Mouse (Mus musculus) intestine, embryonic 14.5 days (tissue): ENCODE measurements around the gene Ceacam1. TPM values are rescaled to one million over a fixed set of nuclear protein-coding genes. Genes with fewer than 3 reads are reported as not detected.
A peak's percentile ranks its signal among the peaks of the same experiment; 100 is the strongest.
"Not testable (repeated sequence)": the region's sequence is repeated elsewhere in the genome, so short reads cannot be mapped to it uniquely, and the experiment has no call there.

Source experiments
- ATAC-seq: fragments of 200-750 bp; cut with Nextera tagmentation; replicated peaks from 2 replicates; pipeline ENCODE4 v1.8.0; 2017; ENCODE audit warnings: low read depth, moderate number of reproducible peaks, moderate TSS enrichment, moderate library complexity; ENCODE audit not compliant: low FRiP score, low TSS enrichment
- DNase-seq: peaks from one replicate; pipeline ENCODE4 v3.0.0-alpha.2; 2018; ENCODE audit warnings: low spot score
- H3K27ac ChIP-seq: fragments of 300-500 bp; sonication (generic); 2 replicates; pipeline ENCODE4 v1.5.1; 2014; ENCODE audit warnings: low read depth, mild to moderate bottlenecking, control low read depth
- H3K27me3 ChIP-seq: fragments of 300-500 bp; sonication (generic); replicated peaks from 2 replicates; pipeline ENCODE4 v1.6.1; 2014; ENCODE audit warnings: low read length, control low read depth; ENCODE audit not compliant: control insufficient read depth, insufficient read depth
- H3K36me3 ChIP-seq: fragments of 300-500 bp; sonication (generic); 2 replicates; pipeline ENCODE4 v1.6.1; 2014; ENCODE audit warnings: low read length, control low read depth; ENCODE audit not compliant: control insufficient read depth, insufficient read depth
- H3K4me1 ChIP-seq: fragments of 300-500 bp; sonication (generic); replicated peaks from 2 replicates; pipeline ENCODE4 v1.6.1; 2014; ENCODE audit warnings: low read length, control low read depth, mixed read lengths; ENCODE audit not compliant: control insufficient read depth, insufficient read depth
- H3K4me2 ChIP-seq: fragments of 300-500 bp; sonication (generic); 2 replicates; pipeline ENCODE4 v1.6.1; 2014; ENCODE audit warnings: low read length
- H3K4me3 ChIP-seq: fragments of 300-500 bp; sonication (generic); 2 replicates; pipeline ENCODE4 v1.5.1; 2014; ENCODE audit warnings: low read depth, low read length, control low read depth, mixed read lengths
- H3K9ac ChIP-seq: fragments of 300-500 bp; sonication (generic); 2 replicates; pipeline ENCODE4 v1.6.1; 2014; ENCODE audit warnings: mild to moderate bottlenecking, low read length
- H3K9me3 ChIP-seq: fragments of 300-500 bp; sonication (generic); 2 replicates; pipeline ENCODE4 v1.6.1; 2016; ENCODE audit warnings: low read length, control low read depth; ENCODE audit not compliant: control insufficient read depth
- WGBS: fragments of 180-500 bp; shearing (Covaris S2); extraction: QIAGEN DNeasy Blood & Tissue Kit; methylation state at CpG from one replicate; pipeline ENCODE4 v1.1.7; 2014; 5-methylcytosine and 5-hydroxymethylcytosine counted together
- polyA plus RNA-seq: library from polyadenylated mRNA; unstranded; fragments of >200 nt; fragmentation: Nextera tagmentation; extraction: Ambion mirVana; gene quantifications from 2 replicates; pipeline ENCODE4 v1.2.1, GENCODE M21; 2014

Ceacam1 gene
- polyA plus RNA-seq, 1 experiment from 2014 or later: 12.0 TPM

DNA sequence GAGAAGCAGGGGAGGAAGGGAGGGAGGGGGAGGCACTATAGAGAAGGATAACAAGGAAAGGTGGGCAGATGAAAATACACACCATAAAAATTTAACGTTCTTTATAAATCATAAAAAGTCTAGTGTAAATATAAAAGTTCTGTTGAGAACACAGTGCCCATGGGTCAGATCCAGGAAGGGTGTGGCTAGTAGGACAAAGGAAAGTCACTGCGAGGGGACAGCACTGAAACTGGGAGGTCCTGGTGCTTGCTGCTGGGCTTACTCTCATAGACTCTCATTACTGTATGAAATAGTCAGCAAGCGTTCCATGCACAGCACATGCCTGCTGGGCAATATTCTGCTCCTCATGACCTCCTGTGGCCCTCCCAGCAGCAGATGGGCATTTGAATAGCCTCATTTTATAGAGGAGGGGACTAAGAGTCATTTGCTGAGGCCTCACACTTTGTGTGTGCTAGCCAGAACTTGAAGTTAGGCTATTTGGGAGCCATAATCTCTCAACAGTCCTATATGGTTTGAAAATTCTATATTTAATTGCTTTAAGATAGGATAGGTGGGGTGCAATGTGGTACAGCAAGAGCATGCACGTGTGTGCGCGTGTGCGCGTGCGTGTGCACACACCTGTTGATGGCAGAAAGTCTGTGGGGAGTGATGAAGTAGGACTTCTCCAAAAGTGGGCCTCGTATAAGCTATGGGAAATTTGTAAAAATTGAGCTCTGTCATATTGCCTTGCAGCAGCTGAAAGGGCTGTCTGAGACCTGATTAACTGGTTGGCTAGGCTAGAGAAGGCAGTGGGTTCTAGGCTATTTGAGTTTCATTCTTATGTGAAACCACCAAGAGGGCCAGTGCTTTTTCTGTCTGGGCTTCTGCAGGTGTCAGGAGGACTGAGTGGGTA is 42.5 kb downstream of the Ceacam1 start:
- Histone ChIP-seq H3K4me2 (no peak overlapping the region), H3K27me3 (no peaks in the 10 kb centered on the region), H3K27ac (no peak overlapping the region), H3K4me3 (no peak overlapping the region), H3K9ac (no peak overlapping the region), H3K36me3 (no peaks in the 10 kb centered on the region), H3K4me1 (peaks cover 10% of the 10 kb centered on the region), H3K9me3 (no peaks in the 10 kb centered on the region)
- DNase-seq (no peak), ATAC-seq (no peak)
- WGBS: 85% methylated on average over 10 of the region's 10 CpGs

DNA sequence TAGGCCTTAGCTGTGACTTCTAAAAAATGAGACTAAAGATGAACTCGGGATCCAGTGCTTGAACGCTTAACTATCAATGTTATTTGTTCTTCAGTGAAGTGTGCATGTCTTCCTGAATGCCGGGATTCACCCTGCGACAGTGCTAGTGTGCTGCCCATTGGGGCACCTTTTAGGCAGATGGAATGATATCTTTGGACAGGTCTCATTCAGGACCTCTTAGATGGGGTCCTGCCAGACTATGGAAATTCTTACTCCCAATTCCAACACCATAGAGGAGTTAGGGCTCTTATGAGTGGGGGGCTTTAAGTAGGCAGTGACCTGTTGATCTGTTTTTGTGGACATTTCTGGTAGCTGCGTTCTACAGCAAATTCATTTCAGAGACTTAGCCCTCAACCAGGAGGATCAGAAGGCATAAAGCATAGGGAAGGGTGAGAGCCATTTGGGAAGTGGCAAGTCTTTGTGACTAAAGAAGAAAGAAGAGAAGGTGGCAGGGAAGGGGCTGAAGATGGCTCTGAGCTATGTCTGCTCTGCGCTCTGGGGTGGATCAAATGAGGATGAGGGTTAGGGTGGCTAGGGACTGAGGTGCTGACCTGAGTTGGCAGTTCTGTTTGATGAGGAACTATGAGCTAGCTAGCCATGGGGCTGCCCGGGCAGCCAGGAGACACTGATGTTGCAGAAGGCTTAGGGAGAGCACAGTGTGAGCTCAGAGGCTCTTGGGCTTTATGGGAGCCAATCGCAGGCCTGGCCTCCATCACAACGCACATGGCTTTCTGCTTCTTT is 43.4 kb downstream of the Ceacam1 start:
- Histone ChIP-seq H3K27me3 (no peaks in the 10 kb centered on the region), H3K36me3 (no peaks in the 10 kb centered on the region), H3K9me3 (no peaks in the 10 kb centered on the region), H3K4me3 (no peak overlapping the region), H3K27ac (peak overlapping the region; percentile 69), H3K4me2 (no peak overlapping the region), H3K4me1 (peaks cover 10% of the 10 kb centered on the region), H3K9ac (no peak overlapping the region)
- DNase-seq (no peak), ATAC-seq (no peak)
- WGBS: 91% methylated on average over 9 of the region's 9 CpGs

DNA sequence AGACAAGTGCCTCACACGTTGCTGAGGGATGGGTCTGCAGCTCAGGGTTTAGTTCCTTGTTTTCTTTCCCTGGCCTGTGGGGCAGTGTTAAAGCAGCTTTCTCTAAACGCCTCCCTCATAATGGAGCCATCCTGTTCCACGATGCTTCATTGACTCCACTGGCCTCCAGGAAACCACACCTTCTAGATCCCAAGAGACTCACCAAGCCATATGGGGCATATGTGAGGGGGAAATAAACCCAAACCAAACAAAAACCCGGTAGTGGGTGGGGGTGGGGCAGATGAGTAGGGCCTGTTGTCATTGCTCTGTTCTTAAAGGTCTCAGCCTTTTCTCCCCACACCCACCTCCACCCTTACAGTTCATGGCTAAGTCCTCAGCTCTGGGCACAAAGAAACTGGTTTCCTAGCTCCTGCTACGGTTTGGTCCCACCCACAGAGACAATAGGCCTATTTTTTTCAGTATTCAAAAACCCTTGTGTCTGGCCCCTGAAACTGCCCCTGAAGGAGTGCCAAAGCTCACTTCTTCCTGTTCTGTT is 44.3 kb downstream of the Ceacam1 start:
- Histone ChIP-seq H3K9me3 (no peaks in the 10 kb centered on the region), H3K4me3 (no peak overlapping the region), H3K4me2 (no peak overlapping the region), H3K27me3 (no peaks in the 10 kb centered on the region), H3K36me3 (no peaks in the 10 kb centered on the region), H3K27ac (peak overlapping the region; percentile 69), H3K9ac (no peak overlapping the region), H3K4me1 (peaks cover 10% of the 10 kb centered on the region)
- WGBS: 16% methylated on average over 5 of the region's 5 CpGs
- ATAC-seq: peak; percentile 21; the same call in 1 of the 2 replicates
- DNase-seq: no peak

DNA sequence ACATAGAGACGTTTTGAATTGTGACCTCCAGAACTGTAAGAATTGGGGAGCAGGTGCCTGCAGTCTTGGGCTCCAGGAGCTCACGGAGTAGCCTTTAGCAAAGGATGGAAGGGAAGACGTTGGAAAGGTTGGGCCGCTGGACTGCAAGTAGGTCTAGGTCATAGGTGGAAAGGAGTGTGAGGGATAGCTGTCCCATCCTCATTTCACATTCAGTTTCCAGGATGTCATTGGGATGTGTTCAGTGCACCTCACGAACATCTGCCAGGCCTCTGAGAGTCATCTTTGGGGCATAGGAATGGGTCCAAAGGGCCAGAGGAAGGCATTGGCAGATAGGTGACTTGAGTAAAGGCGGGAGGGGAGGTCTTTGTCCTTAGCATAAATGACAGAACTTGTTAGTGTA is 45.0 kb downstream of the Ceacam1 start:
- H3K9ac ChIP-seq: no peak overlapping the region
- peaks cover 10% of the 10 kb centered on the region for H3K4me1 ChIP-seq
- H3K27ac ChIP-seq: no peak overlapping the region; the same call in 1 of the 2 replicates
- no peak for DNase-seq
- no peak overlapping the region for H3K4me3 ChIP-seq
- H3K4me2 ChIP-seq: no peak overlapping the region
- no peaks in the 10 kb centered on the region for H3K36me3 ChIP-seq
- no peak for ATAC-seq
- 86% methylated on average over 6 of the region's 6 CpGs for WGBS
- H3K9me3 ChIP-seq: no peaks in the 10 kb centered on the region
- no peaks in the 10 kb centered on the region for H3K27me3 ChIP-seq

DNA sequence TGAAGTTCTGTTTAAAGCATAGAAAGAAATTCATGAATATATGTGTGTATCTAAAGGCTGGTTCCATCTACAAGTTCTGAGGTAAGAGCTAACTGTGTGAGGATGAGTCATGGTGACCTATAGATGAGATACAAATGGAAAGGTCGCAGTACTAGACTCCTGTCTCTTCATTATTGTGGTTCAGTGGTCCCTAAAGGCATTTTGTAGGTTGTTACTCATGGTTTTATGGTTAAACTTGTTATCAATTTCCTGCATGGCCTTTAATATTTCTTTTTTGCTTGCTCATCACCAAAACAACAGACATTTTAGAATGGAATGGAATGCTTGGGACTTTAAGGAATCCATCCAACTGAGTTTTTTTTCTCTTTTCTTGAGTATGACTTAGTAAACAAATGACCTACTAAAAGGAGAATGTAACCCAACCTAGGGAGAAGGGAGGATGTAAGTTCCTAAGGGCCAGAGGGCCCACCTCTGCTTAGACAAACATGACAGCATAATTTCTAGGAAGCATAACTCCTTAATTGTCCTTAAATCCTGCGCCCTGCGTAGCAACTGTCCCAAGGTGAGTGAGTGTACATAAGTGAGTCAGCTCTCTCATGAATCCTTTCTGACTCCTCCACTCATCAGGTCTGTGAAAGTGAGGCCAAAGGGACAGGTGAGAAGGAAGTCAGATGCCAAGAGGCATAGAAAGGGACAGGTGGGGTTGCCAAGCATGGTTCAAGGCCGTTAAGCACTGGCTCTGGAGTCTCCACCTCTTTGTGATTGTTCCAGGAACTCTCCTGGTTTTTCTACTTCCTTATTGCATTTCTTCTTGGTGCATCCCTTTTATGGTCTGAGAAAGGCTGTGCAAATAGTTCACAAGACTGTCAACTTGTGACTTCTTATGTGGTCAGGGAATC is 47.3 kb downstream of the Ceacam1 start:
- DNase-seq: no peak
- peaks cover 10% of the 10 kb centered on the region for H3K4me1 ChIP-seq
- no peak overlapping the region for H3K9ac ChIP-seq
- H3K9me3 ChIP-seq: no peaks in the 10 kb centered on the region
- ATAC-seq: peak; percentile 74
- H3K27me3 ChIP-seq: no peaks in the 10 kb centered on the region
- H3K4me2 ChIP-seq: no peak overlapping the region
- H3K27ac ChIP-seq: peak overlapping the region; percentile 48
- H3K36me3 ChIP-seq: no peaks in the 10 kb centered on the region
- WGBS: 64% methylated on average over 4 of the region's 4 CpGs
- no peak overlapping the region for H3K4me3 ChIP-seq

DNA sequence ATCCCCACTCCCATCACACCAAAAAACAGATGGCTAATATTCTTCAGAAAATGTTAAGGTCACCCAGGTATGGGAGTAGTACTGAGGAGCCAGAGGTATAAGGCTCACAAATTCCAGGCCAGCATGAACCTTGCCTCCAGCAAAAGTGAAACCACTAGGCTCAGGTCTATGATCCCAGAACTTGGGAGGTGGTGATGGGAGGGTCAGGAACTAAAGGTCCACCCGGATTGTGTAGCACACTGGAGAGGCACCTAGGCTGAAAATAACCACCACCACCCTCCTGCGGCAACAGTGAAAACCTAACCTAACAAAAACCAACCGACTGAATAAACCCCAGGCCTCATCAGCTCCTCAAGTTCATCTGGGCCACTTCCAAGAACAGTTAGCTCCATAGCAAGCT is 49.1 kb downstream of the Ceacam1 start:
- DNase-seq (no peak), ATAC-seq (no peak)
- H3K4me2 ChIP-seq: no peak overlapping the region
- H3K4me3 ChIP-seq: no peak overlapping the region
- 94% methylated on average over 3 of the region's 3 CpGs for WGBS
- H3K27me3 ChIP-seq: no peaks in the 10 kb centered on the region
- no peaks in the 10 kb centered on the region for H3K36me3 ChIP-seq
- no peak overlapping the region for H3K27ac ChIP-seq
- peaks cover 6% of the 10 kb centered on the region for H3K4me1 ChIP-seq
- no peak overlapping the region for H3K9ac ChIP-seq
- H3K9me3 ChIP-seq: no peaks in the 10 kb centered on the region

DNA sequence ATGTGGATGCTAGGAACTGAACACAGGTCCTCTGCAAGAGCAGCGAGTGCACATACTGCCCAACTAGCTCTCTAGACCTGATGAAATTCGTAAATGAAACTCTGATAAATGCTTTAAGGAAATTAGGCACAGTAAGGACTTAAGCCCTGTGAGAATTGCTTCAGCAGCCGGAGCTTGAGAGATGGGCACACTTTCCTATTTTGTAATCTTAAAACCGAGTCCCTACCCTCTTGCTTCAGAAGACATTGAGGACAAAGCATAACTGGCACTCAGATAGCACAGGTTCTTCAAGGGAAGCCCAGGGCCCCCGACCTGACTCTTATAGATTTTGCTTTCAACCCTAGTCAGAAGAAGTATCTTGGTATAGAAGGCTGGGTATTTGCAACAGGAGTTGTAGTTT is 50.3 kb downstream of the Ceacam1 start:
- Histone ChIP-seq H3K9ac (no peak overlapping the region), H3K27ac (no peak overlapping the region), H3K4me1 (no peaks in the 10 kb centered on the region), H3K4me3 (no peak overlapping the region), H3K4me2 (no peak overlapping the region), H3K9me3 (no peaks in the 10 kb centered on the region), H3K36me3 (no peaks in the 10 kb centered on the region), H3K27me3 (no peaks in the 10 kb centered on the region)
- ATAC-seq (no peak), DNase-seq (no peak)
- 81% methylated on average over 5 of the region's 5 CpGs for WGBS

DNA sequence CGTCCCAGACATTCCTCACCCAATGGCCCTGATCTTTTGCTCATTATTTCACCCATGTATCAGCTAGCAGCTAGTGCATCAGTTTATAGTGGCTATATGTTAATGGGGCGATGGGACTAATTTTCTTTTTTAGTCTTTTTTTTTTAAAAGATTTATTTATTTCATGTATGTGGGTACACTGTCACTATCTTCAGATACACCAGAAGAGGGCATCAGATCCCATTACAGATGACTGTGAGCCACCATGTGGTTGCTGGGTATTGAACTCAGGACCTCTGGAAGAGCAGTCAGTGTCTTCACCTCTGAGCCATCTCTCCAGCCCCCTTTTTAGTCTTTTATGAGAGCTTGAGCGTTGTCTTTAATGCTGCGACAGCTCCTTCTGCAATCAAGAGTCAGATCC is 51.0 kb downstream of the Ceacam1 start:
- not testable (repeated sequence) for H3K4me1 ChIP-seq
- WGBS: 91% methylated on average over 4 of the region's 4 CpGs

More for the DNA sequence above, 51.0 kb downstream of the Ceacam1 start:
- H3K4me2 ChIP-seq, H3K36me3 ChIP-seq, H3K4me3 ChIP-seq, DNase-seq, H3K27me3 ChIP-seq, H3K9me3 ChIP-seq, H3K9ac ChIP-seq, H3K27ac ChIP-seq, ATAC-seq: not testable (repeated sequence)
